Mouse (Mus musculus) cerebellum, postnatal 25 days (tissue): ENCODE measurements around the gene Col4a1.
A peak's percentile ranks its signal among the peaks of the same experiment; 100 is the strongest.

Experiments used
- DNase-seq, 2 experiments: peaks; one replicate each; pipeline ENCODE4 v3.0.0; 2021; ENCODE audit warnings: mixed read lengths in 2 of 2

The Col4a1 gene

DNA sequence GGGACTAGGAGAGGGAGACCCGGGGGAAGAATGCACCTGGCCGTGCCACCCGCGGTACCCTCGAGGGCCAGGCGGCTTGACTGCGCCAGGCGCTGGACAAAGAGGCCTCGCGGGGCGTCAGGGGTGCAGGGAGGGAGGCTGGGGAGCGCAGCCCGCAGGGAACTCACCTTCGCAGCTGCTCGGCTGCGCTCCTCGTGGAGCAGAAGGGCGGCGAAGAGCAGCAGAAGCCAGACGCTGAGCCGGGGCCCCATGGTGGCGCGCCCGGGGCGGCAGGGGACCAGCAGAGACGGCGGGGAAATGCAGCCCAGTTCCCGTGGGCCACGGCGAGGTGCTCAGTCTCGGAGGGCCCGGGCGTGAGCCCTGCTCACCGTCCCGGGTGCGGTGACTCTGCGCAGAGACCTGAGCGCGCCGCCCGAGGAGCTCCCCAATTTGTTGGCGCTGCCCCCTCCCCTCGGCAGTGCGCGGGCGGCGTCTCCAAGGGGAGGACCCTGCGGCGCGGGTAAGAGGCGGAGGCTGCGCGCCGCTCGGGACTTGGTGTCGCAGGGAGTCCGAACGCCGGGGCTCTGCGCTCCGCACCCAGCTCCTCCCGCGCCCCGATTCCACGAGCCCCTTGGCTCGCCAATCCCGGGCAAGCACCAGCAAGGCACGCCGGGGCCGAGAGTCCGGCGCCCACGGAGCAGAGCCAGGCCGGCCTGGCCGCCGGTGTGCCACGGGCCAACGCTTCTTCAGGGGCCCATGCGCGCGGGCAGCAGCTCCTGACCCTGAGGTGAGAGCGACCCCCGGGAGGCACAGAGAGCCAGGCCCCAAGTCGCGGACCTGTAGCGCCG is at the start of gene Col4a1, which contains the start of gene Col4a2:
TSS of gene Col4a1 (minus strand) at position 478 of the 827 bp plus-strand sequence.
TSS of gene Col4a2 (plus strand) at position 457 of the 827 bp plus-strand sequence.
- DNase-seq: peak; percentile 16 to 35

- no peak for DNase-seq
These were observed 49.1 kb upstream of the Col4a1 start for GRCm38 (mm10) chr8:11361546-11362277.

GRCm38 (mm10) chr8:11359846-11360245 is 47.2 kb upstream of the Col4a1 start:
- DNase-seq: peak; percentile 27 to 41

- no peak for DNase-seq
These were observed 45.4 kb upstream of the Col4a1 start for GRCm38 (mm10) chr8:11357921-11358436.

DNA sequence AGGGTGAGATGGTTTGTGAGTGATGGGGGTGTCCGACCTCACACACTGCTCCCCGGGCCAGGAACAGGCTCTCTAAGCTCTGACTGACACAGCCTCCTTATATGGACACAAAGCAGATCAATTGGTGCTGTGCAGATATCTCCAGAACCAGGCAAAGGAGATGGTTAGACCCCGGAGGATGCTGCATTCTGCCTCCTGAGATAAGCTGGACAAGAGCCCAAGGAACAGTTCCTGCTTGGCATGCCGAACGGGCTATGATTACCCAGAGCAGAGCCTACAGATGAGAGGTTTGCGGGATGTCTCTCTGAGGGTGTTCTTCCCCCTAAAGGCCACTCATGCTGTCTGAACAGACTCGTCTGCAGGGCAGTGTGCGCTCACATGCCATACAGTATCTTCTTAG is 44.1 kb upstream of the Col4a1 start:
- DNase-seq: no peak

DNA sequence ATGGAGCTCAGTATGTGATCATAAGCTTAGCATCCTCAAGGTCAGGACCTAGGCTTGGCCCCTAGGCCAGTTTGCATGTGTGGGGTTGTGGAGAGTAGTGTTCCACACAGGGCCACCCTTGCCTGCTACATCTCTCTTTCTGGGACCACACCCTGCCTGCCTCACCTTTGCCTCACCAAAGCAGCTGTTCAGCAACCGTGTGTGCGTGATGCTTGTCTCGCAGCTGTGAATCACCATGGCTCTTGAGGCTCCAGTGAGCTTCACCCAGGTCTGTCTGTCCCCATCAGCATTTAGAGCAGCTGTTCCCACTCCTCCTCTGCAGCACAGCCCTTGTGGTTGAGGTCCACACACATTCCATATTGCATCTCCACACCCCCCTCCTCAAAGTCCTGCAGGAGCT is 43.3 kb upstream of the Col4a1 start:
- DNase-seq: no peak

GRCm38 (mm10) chr8:11354800-11355451 is 42.3 kb upstream of the Col4a1 start:
- DNase-seq: no peak

DNA sequence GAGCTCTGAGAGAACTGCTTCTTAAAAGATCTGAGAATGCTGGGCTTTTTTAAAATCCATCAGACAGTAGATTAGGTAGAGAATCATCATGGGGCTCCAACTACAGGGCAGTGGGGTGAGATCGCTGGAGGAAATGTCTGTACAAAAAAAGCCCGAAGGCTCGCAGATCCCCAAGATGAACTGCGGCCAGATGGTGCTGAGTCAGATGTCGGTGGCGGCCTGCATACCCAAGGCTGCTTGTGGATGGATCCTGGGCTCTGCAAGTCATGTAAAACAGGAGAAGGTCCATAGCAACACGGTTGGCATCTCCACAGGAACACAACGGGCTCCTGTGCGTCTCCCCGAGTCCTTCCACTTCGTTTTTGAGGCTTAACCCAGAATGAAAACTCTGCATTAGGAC is 39.9 kb upstream of the Col4a1 start:
- DNase-seq: no peak

DNA sequence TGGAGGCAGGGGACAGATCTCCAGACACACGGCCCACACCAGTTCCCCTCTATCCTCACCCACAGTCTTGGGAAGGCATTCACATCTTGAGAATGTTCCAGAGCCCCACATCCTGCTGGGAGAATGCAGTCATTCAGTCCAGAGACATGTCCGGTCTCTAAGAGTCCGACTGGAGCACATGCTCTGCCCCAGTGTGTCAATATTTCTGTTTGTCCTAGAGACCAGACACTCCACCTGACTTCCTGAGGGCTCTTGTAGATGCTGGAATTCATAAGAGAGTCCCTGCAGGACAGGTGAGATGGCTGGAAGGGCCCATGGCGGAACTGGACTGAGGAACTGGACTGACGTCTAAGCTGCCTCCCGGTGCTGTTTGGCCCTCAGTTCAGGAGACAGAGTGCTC is 38.7 kb upstream of the Col4a1 start:
- DNase-seq: no peak

- DNase-seq: no peak
These were observed 36.0 kb upstream of the Col4a1 start for GRCm38 (mm10) chr8:11348622-11349021.

DNA sequence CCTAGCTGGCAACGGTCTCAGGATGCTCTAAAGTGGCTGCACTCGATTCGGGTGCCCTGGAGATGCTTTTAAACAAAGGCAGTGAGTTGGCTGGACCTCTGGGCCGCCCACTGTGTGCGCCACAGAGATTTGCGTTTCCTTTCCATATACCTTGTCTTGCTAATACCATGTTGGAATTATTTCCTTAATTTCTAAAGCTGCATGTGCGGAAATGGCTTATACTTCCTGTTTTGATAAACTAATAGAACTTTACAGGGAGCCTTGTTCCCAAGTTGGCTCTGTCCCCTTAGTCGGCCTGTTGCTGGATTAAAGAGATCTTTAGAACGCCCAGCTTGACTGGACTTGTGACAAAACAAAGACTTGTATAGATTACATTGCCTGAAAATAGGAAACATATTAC is 35.1 kb upstream of the Col4a1 start:
- no peak for DNase-seq

GRCm38 (mm10) chr8:11346225-11346624 is 33.6 kb upstream of the Col4a1 start:
- DNase-seq: no peak

- DNase-seq: no peak
These were observed 31.8 kb upstream of the Col4a1 start for GRCm38 (mm10) chr8:11344459-11344858.

GRCm38 (mm10) chr8:11341111-11341566 is 28.5 kb upstream of the Col4a1 start:
- DNase-seq: no peak

DNA sequence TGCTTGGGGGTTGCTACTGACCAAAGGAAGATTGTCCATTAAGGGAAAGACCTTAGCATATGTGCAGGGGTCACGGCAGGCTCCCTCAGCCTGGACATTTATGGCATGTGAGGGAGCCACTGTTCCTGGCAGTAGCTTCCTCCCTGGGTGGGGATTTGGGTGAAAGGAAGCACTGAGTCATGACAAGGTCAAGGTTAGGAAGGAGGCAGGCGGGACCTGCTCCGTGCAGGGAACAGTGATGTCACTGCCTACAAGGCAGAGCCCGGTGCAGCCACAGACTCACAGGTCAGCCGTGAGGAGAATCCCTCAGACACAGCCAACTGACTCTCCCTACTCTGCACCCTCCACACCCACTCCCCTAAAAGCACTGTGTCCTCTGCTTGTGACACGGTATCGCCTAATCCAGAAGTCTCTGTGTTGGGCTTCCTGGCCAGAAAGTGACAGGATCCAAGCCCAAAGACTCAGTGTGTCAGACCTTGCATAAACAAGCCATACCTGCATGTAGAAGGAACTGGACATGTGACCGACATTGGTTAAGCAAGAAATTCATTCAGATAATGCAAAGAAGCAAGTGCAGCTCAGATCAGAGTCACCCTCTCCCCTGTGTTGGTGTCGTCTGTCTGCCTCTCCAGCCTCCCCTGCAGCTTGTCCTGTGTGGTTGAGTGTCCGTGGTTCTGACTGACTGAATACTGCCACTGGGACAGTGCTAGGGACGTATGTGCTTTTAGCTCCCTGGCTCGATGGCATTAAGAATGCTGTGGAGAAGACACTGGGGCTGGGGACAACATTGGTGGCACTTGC is 27.9 kb upstream of the Col4a1 start:
- DNase-seq: no peak

DNA sequence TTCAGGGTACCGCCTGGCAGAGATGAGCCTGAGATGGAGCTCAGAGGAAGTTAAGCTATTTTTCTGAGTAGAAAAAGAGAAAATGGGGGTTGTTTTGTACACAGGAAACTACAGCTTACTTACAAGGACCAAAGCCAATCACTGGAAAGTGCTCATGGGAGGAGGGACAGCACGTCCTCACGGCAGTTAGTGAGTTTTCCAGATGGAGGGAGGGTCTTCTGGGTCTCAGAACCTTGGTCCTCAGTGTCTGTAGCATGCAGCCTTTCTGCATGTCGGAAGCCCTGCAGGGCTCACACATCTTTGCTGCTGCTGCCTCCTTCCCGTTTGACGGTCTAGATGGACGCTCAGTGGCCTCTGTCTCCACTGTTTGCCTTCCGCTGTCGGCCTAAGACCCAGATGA is 25.9 kb upstream of the Col4a1 start:
- no peak for DNase-seq

DNA sequence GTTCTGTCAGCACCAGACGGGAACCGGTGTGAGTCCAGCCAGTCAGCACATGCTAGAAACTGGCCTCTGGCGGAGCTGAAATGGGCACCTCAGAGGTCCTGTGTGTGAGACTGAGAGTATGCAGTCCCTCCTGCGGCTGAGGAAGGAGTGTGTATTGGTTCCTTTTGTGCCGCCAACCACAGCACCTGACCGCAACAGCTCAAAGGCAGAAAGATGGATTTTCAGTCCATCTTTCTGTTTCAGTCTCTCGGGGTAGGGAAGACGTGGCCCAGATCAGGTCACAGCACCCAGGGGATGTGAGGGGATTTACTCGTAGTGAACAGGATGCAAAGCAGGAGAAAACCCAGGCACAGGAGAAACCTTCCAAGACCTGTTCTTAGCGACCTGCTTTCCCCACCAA is 25.0 kb upstream of the Col4a1 start:
- DNase-seq: no peak

DNA sequence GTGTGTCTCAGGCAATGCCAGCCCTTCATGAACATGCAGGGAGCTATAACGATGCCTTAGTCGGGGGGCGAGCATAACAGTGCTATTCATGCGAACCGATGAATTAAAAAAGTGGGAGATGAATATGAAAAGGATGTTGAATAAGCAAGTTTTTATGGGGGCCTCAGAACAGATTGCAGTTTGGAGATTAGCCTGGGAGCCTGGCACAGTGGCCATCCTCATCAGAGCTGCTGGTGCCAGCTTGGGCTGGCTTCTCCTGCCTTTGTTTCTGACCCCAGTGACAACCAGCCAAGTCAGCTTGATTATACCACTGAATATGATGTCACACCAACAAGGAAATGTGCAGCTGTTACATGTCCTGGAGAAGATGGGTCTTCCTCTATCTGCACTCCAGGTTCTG is 23.7 kb upstream of the Col4a1 start:
- DNase-seq: no peak

DNA sequence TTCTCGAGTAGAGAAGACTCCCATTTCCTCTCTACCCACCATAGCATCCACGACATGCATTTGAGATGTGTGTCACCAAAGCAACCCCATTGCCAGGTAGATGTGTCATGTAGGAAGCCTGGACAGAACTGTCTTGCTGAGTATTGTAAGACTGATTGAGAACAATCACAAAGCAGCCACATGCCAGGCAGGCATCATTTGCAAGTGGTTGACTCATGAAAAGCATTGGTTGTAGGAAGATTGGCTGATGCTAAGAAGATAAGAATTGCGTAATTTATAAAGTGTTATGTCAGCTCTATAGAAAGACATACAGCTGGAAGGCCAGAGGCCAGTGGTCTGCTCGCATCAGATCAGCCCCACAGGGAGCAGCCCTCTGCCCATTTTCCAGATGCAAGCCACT is 22.6 kb upstream of the Col4a1 start:
- DNase-seq: no peak

- DNase-seq: no peak
These were observed 21.9 kb upstream of the Col4a1 start for GRCm38 (mm10) chr8:11334493-11334892.

- no peak for DNase-seq
These were observed 21.1 kb upstream of the Col4a1 start for GRCm38 (mm10) chr8:11333746-11334145.

DNA sequence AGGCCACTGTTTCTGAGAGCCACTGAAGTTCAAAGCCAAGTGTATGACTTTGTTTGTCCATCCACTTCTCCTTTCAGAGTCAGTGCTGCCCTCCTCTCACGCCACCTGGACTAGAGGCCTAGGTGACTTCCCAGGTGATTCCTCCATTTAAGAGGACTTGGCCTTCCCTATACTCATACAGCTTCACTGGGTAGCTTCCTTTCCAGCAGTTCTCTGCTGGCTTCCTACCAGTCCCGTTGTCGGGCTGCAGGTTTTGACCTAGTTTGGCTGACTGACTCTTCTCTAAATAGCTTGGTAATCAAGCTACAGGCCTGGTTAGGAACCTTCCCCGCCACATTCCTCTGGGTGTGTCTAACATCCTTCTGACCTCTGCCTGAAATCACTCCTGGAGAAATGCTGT is 18.9 kb upstream of the Col4a1 start:
- no peak for DNase-seq
